Mouse (Mus musculus): ENCODE data around the gene Timm10. TPM values are rescaled to one million over a fixed set of nuclear protein-coding genes. Genes with fewer than 3 reads are reported as not detected.

Timm10 gene
- polyA plus RNA-seq (2014; fragmentation: Illumina TruSeq; extraction: RNeasy Lipid Tissue Mini Kit (QIAGEN cat#74804); ENCODE audit: low read depth, low replicate concordance), result 5.5 TPM

GRCm38 (mm10) chr2:84826488-84827282 is at the start of gene Timm10:
Gene Timm10 (plus strand): TSS chr2:84826997.

GRCm38 (mm10) chr2:84798493-84798921 is 28.3 kb upstream of the Timm10 start, which contains the start of gene Ube2l6:
Gene Ube2l6 (plus strand): TSS chr2:84798828.

GRCm38 (mm10) chr2:84822552-84822951 is 4.2 kb upstream of the Timm10 start, which contains the start of gene Smtnl1:
Gene Smtnl1 (minus strand): TSS chr2:84822652.

GRCm38 (mm10) chr2:84838593-84838949 is 11.8 kb downstream of the Timm10 start, which contains the start of gene Slc43a1:
Gene Slc43a1 (plus strand): TSS chr2:84838850.

Other genes with a start within 250 kb of the Timm10 start
- 99.4 TPM for gene Ctnnd1, start 176.2 kb upstream of the Timm10 start, polyA plus RNA-seq (2014; fragmentation: Illumina TruSeq; extraction: RNeasy Lipid Tissue Mini Kit (QIAGEN cat#74804); ENCODE audit: low read depth, low replicate concordance)
- gene Btbd18, start 167.9 kb upstream of the Timm10 start, polyA plus RNA-seq (2014; fragmentation: Illumina TruSeq; extraction: RNeasy Lipid Tissue Mini Kit (QIAGEN cat#74804); ENCODE audit: low read depth, low replicate concordance), result not detected
- gene Selenoh, start 156.2 kb upstream of the Timm10 start, polyA plus RNA-seq (2014; fragmentation: Illumina TruSeq; extraction: RNeasy Lipid Tissue Mini Kit (QIAGEN cat#74804); ENCODE audit: low read depth, low replicate concordance), result 4.8 TPM
- gene Gm28635, start 149.0 kb upstream of the Timm10 start, polyA plus RNA-seq (2014; fragmentation: Illumina TruSeq; extraction: RNeasy Lipid Tissue Mini Kit (QIAGEN cat#74804); ENCODE audit: low read depth, low replicate concordance), result not detected
- 22.4 TPM for gene Med19, start 148.6 kb upstream of the Timm10 start, polyA plus RNA-seq (2014; fragmentation: Illumina TruSeq; extraction: RNeasy Lipid Tissue Mini Kit (QIAGEN cat#74804); ENCODE audit: low read depth, low replicate concordance)
- gene Tmx2, start 147.9 kb upstream of the Timm10 start, polyA plus RNA-seq (2014; fragmentation: Illumina TruSeq; extraction: RNeasy Lipid Tissue Mini Kit (QIAGEN cat#74804); ENCODE audit: low read depth, low replicate concordance), result 62.5 TPM
- 31.2 TPM for gene Zdhhc5, start 111.8 kb upstream of the Timm10 start, polyA plus RNA-seq (2014; fragmentation: Illumina TruSeq; extraction: RNeasy Lipid Tissue Mini Kit (QIAGEN cat#74804); ENCODE audit: low read depth, low replicate concordance)
- 19.9 TPM for gene Clp1, start 99.6 kb upstream of the Timm10 start, polyA plus RNA-seq (2014; fragmentation: Illumina TruSeq; extraction: RNeasy Lipid Tissue Mini Kit (QIAGEN cat#74804); ENCODE audit: low read depth, low replicate concordance)
- gene Ypel4, start 92.9 kb upstream of the Timm10 start, polyA plus RNA-seq (2014; fragmentation: Illumina TruSeq; extraction: RNeasy Lipid Tissue Mini Kit (QIAGEN cat#74804); ENCODE audit: low read depth, low replicate concordance), result not detected
- not detected for gene Gm19426, start 83.3 kb upstream of the Timm10 start, polyA plus RNA-seq (2014; fragmentation: Illumina TruSeq; extraction: RNeasy Lipid Tissue Mini Kit (QIAGEN cat#74804); ENCODE audit: low read depth, low replicate concordance)
- gene Serping1, start 51.6 kb upstream of the Timm10 start, polyA plus RNA-seq (2014; fragmentation: Illumina TruSeq; extraction: RNeasy Lipid Tissue Mini Kit (QIAGEN cat#74804); ENCODE audit: low read depth, low replicate concordance), result 265 TPM
- gene Ube2l6, start 28.2 kb upstream of the Timm10 start, polyA plus RNA-seq (2014; fragmentation: Illumina TruSeq; extraction: RNeasy Lipid Tissue Mini Kit (QIAGEN cat#74804); ENCODE audit: low read depth, low replicate concordance), result 55.4 TPM
- gene Smtnl1, start 4.3 kb upstream of the Timm10 start, polyA plus RNA-seq (2014; fragmentation: Illumina TruSeq; extraction: RNeasy Lipid Tissue Mini Kit (QIAGEN cat#74804); ENCODE audit: low read depth, low replicate concordance), result not detected
- 2.0 TPM for gene Slc43a1, start 11.9 kb downstream of the Timm10 start, polyA plus RNA-seq (2014; fragmentation: Illumina TruSeq; extraction: RNeasy Lipid Tissue Mini Kit (QIAGEN cat#74804); ENCODE audit: low read depth, low replicate concordance)
- gene Rtn4rl2, start 59.7 kb downstream of the Timm10 start, polyA plus RNA-seq (2014; fragmentation: Illumina TruSeq; extraction: RNeasy Lipid Tissue Mini Kit (QIAGEN cat#74804); ENCODE audit: low read depth, low replicate concordance), result not detected
- 23.9 TPM for gene Slc43a3, start 109.6 kb downstream of the Timm10 start, polyA plus RNA-seq (2014; fragmentation: Illumina TruSeq; extraction: RNeasy Lipid Tissue Mini Kit (QIAGEN cat#74804); ENCODE audit: low read depth, low replicate concordance)
- not detected for gene Prg2, start 153.5 kb downstream of the Timm10 start, polyA plus RNA-seq (2014; fragmentation: Illumina TruSeq; extraction: RNeasy Lipid Tissue Mini Kit (QIAGEN cat#74804); ENCODE audit: low read depth, low replicate concordance)
- not detected for gene Prg3, start 161.2 kb downstream of the Timm10 start, polyA plus RNA-seq (2014; fragmentation: Illumina TruSeq; extraction: RNeasy Lipid Tissue Mini Kit (QIAGEN cat#74804); ENCODE audit: low read depth, low replicate concordance)
- gene Ssrp1, start 210.2 kb downstream of the Timm10 start, polyA plus RNA-seq (2014; fragmentation: Illumina TruSeq; extraction: RNeasy Lipid Tissue Mini Kit (QIAGEN cat#74804); ENCODE audit: low read depth, low replicate concordance), result 29.6 TPM
- 1.5 TPM for gene P2rx3, start 210.5 kb downstream of the Timm10 start, polyA plus RNA-seq (2014; fragmentation: Illumina TruSeq; extraction: RNeasy Lipid Tissue Mini Kit (QIAGEN cat#74804); ENCODE audit: low read depth, low replicate concordance)
- 1.1 TPM for gene Tnks1bp1, start 221.0 kb downstream of the Timm10 start, polyA plus RNA-seq (2014; fragmentation: Illumina TruSeq; extraction: RNeasy Lipid Tissue Mini Kit (QIAGEN cat#74804); ENCODE audit: low read depth, low replicate concordance)

Data from liver, adult 10 weeks (tissue).